Mouse (Mus musculus): ENCODE measurements at regions not wholly inside any gene's neighbourhood (a gene's known extent, or its start where the extent isn't known, plus 50 kb on each side); places are given as distances from the start of the nearest gene placed in this dataset.

DNA sequence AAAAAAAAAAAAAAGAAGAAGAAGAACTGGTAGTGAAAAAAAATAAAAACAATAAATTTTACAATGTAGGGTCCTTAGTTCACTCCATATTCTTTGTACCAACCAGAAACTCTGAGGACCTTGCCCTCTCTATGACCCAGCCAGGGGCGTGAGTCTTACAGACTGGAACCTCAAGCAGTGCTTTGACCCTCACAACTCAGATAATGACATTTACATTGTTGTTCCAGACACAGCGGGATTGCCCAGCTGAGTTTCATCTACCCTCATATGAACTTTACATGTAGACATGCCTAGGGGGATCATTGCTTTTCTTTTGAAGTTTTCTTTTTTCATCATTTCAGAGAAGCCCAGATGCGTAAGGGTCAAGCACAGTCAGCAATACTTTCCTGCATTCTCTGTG, 1496.6 kb upstream of the 4931417E11Rik start:
- TF ChIP-seq CTCF (IDR thresholded peaks at IDR 0.05; ENCODE audit: borderline replicate concordance, insufficient read depth, low read depth, low read length) (no peak), POLR2A (IDR thresholded peaks at IDR 0.05; ENCODE audit: borderline replicate concordance, insufficient read depth, low read length) (no peak)
